Mouse (Mus musculus) limb, embryonic 10.5 days (tissue): ENCODE measurements around the gene Snrpd2. TPM values are rescaled to one million over a fixed set of nuclear protein-coding genes. Genes with fewer than 3 reads are reported as not detected.
"Not testable (repeated sequence)": the region's sequence is repeated elsewhere in the genome, so short reads cannot be mapped to it uniquely, and the experiment has no call there.

Experiments used
- DNase-seq: peaks from one replicate; pipeline ENCODE4 v3.0.0-alpha.2; 2017; ENCODE audit warnings: low spot score
- H3K27ac ChIP-seq: fragments of 300-500 bp; sonication (generic); 2 replicates; pipeline ENCODE4 v1.5.1; 2016; ENCODE audit warnings: mild to moderate bottlenecking
- H3K27me3 ChIP-seq: fragments of 300-500 bp; sonication (generic); 2 replicates; pipeline ENCODE4 v1.6.1; 2016; ENCODE audit warnings: low read depth, mild to moderate bottlenecking; ENCODE audit not compliant: poor library complexity, severe bottlenecking
- H3K36me3 ChIP-seq: fragments of 300-500 bp; sonication (generic); 2 replicates; pipeline ENCODE4 v1.6.1; 2016; ENCODE audit warnings: mild to moderate bottlenecking, moderate library complexity
- H3K4me1 ChIP-seq: fragments of 300-500 bp; sonication (generic); 2 replicates; pipeline ENCODE4 v1.6.1; 2016
- H3K4me3 ChIP-seq: fragments of 300-500 bp; sonication (generic); 2 replicates; pipeline ENCODE4 v1.5.1; 2016; ENCODE audit warnings: mild to moderate bottlenecking, moderate library complexity
- H3K9me3 ChIP-seq: fragments of 300-500 bp; sonication (generic); replicated peaks from 2 replicates; pipeline ENCODE4 v1.6.1; 2016; ENCODE audit warnings: mild to moderate bottlenecking
- WGBS: fragments of 180-500 bp; shearing (Covaris S2); methylation state at CpG from one replicate; pipeline ENCODE4 v1.1.7; 2016; 5-methylcytosine and 5-hydroxymethylcytosine counted together
- polyA plus RNA-seq: library from polyadenylated mRNA; unstranded; fragments of >200 nt; fragmentation: Nextera tagmentation; extraction: Ambion mirVana; gene quantifications from 2 replicates; pipeline ENCODE4 v1.2.1, GENCODE M21; 2016

Gene Snrpd2
- polyA plus RNA-seq, 1 experiment from 2014 or later = 176 TPM

DNA sequence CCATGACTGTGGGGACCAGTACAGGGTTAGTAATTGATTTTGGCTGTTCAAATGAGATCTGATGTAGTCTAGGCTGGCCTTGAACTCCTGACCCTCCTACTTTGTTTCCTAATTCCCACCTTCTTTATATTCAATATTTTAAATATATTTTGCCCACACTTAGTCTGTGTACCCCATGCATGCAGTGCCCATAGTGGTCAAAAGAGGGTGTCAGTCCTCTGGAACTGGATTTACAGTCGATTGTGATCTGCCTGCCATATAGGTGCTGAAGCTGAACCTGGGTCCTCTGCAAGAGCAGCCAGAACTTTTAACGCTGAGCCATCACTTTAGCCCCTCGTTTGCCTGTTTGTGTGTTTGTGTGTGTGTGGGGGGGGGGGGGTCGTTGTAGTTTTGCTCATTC, 18.9 kb upstream of the Snrpd2 start:
- H3K27me3 ChIP-seq = no peaks in the 10 kb centered on the region
- peaks cover 49% of the 10 kb centered on the region for H3K36me3 ChIP-seq
- peak overlapping the region; percentile 88 for H3K27ac ChIP-seq
- no peak for DNase-seq
- WGBS = 27% methylated on average over 4 of the region's 4 CpGs
- no peaks in the 10 kb centered on the region for H3K9me3 ChIP-seq
- H3K4me3 ChIP-seq = peak overlapping the region; percentile 55
- H3K4me1 ChIP-seq = peaks cover 14% of the 10 kb centered on the region

DNA sequence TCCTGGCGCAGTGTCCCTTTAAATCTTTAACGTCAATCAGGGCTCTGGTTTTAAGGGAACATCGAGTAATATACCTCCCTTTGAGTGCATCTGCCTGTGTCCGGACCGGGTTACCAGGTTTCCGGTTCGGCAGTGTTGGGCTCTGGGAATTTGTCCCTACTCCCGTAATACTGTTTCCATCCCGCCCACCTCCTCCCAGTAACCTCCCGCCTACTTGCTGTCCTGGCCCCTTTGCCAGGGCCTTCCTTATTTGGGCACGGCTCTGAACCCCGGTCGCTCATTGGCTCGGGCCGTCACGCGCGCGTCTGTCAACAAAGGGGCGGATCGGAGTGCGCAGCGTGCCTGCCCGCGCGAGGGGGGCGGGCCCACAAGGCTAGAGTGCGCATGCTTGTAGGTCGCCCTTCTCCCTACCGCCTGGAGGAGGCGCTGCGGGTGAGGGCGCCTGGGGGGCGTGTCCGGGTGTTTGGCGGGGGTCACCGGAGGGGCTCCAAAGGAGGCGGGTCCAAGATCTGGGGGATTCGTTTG, 18.1 kb upstream of the Snrpd2 start:
- H3K36me3 ChIP-seq = peaks cover 50% of the 10 kb centered on the region
- H3K9me3 ChIP-seq = no peaks in the 10 kb centered on the region
- WGBS = under 1% methylated on average over 39 of the region's 39 CpGs
- peak; percentile 97 for DNase-seq
- H3K4me1 ChIP-seq = peaks cover 14% of the 10 kb centered on the region
- peak overlapping the region; percentile 88 for H3K27ac ChIP-seq
- peak overlapping the region; percentile 55 for H3K4me3 ChIP-seq
- no peaks in the 10 kb centered on the region for H3K27me3 ChIP-seq

DNA sequence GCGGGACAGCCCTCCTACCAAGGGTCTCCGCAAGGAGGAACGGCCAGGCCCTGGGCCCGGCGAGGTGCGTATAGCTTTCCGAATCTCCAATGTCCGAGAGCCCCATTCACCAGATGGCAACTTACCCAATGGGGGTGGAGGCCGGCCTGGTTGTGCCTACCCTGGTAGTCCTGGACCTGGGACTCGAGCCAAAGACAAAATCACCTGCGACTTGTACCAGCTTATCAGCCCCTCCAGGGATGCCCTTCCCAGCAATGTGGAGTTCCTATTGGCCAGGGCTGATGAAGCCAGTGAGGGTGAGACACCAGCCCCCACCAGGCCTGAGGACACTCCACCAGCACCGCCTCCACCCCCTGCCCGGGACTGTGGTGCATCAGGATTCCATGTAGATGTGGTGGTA, 13.4 kb upstream of the Snrpd2 start:
- H3K36me3 ChIP-seq = peaks cover 70% of the 10 kb centered on the region
- WGBS = 94% methylated on average over 13 of the region's 13 CpGs
- no peak for DNase-seq

DNA sequence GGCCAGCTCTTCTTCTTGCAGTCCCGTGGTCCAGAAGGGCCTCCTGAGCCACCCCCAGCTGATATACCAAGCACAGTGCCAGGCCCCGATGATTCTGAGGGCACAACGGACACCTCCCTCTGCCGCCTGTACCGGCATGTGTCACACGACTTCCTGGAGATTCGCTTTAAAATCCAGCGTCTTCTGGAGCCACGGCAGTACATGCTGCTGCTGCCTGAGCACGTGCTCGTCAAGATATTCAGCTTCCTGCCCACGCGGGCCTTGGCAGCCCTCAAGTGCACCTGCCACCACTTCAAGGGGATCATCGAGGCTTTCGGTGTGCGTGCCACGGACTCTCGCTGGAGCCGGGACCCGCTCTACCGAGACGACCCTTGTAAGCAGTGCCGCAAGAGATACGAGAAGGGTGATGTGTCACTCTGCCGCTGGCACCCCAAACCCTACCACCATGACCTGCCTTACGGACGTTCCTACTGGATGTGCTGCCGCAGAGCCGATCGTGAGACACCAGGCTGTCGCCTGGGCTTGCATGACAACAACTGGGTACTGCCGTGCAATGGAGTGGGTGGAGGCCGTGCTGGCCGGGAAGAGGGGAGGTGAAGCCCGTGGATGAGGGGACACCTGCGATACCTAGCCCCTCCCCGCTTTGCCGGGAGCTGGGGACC, 12.7 kb upstream of the Snrpd2 start:
- 92% methylated on average over 38 of the region's 38 CpGs for WGBS
- Histone ChIP-seq H3K4me3 (no peak overlapping the region), H3K27ac (no peak overlapping the region), H3K27me3 (no peaks in the 10 kb centered on the region), H3K36me3 (peaks cover 73% of the 10 kb centered on the region), H3K9me3 (no peaks in the 10 kb centered on the region), H3K4me1 (peaks cover 2% of the 10 kb centered on the region)
- no peak for DNase-seq

More for the DNA sequence above, 13.4 kb upstream of the Snrpd2 start:
- H3K27ac ChIP-seq = no peak overlapping the region
- H3K9me3 ChIP-seq = no peaks in the 10 kb centered on the region
- H3K27me3 ChIP-seq = no peaks in the 10 kb centered on the region
- no peak overlapping the region for H3K4me3 ChIP-seq
- peaks cover 7% of the 10 kb centered on the region for H3K4me1 ChIP-seq

DNA sequence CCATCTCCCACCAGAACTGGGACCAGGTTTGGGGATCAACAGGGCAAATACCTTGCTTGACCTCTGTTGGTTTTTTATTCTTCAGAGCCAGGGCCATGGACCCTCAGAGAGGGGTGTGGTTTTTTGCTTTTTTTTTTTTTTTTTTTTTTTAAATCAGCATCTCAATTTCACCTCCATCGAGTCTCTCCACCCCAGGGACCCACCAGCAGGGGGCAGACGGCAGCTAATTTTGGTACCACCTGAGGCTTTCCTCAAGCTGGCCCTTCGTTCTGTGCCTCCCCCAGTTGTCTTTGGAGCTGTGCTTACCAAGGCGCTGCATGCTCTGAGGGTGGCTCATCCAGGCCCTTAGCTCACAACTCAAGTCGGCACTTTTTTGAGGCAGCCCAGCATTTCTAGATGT, 12.1 kb upstream of the Snrpd2 start:
- Histone ChIP-seq H3K4me1 (no peaks in the 10 kb centered on the region), H3K27ac (no peak overlapping the region), H3K27me3 (no peaks in the 10 kb centered on the region), H3K9me3 (no peaks in the 10 kb centered on the region), H3K36me3 (peaks cover 77% of the 10 kb centered on the region), H3K4me3 (no peak overlapping the region)
- WGBS = 62% methylated on average over 5 of the region's 5 CpGs
- DNase-seq = peak; percentile 65

DNA sequence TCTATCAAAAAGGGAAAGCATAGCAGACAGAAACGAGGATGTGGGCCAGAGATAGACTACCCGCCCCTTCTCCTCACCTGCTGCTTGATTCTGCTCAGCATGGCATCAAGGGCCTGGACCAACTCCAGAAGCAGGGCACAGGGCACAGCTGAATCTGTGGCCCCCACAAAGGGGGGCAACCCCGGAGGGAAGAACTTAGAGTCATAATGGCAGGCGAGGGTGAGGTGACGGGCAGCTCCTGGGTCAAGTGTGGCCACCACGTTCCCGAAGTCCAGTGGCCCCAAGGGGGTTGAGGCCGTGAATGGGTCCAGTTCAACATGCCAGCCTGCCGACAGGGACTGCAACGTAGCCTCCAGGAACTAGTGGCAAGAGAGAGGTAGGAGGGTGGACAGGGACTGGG, 2.7 kb upstream of the Snrpd2 start:
- no peaks in the 10 kb centered on the region for H3K27me3 ChIP-seq
- H3K4me3 ChIP-seq = no peak overlapping the region
- peaks cover 26% of the 10 kb centered on the region for H3K4me1 ChIP-seq
- 86% methylated on average over 10 of the region's 10 CpGs for WGBS
- H3K36me3 ChIP-seq = peaks cover 30% of the 10 kb centered on the region
- no peak for DNase-seq
- no peak overlapping the region for H3K27ac ChIP-seq
- no peaks in the 10 kb centered on the region for H3K9me3 ChIP-seq

DNA sequence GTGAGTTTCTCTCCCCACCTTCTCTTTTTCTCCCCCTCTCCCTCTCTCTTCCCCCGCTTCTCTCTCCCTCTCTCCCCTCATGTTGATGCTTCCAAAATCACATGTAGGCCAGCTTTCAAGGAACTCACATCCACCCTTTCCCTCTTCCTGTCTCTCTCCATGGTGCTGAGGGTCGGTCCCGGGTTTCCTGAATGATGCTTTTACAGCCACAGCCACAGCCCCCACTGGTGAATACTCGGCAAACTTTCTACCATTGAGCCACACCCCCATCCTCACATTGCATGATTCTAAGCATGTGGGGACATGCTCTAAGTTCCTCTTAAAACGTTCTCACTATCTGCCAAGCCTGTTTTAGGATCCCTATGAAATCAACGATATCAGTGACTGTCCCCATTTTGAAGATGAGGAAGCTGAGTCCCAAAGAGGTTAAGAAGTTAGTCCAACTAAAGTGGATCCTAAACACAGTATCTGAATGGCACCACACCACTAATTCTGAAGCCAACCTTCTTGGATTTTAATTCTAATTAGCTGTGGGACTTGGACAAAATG, 2.0 kb upstream of the Snrpd2 start:
- no peak for DNase-seq
- H3K4me3 ChIP-seq = peak overlapping the region; percentile 69; the same call in 1 of the 2 replicates

DNA sequence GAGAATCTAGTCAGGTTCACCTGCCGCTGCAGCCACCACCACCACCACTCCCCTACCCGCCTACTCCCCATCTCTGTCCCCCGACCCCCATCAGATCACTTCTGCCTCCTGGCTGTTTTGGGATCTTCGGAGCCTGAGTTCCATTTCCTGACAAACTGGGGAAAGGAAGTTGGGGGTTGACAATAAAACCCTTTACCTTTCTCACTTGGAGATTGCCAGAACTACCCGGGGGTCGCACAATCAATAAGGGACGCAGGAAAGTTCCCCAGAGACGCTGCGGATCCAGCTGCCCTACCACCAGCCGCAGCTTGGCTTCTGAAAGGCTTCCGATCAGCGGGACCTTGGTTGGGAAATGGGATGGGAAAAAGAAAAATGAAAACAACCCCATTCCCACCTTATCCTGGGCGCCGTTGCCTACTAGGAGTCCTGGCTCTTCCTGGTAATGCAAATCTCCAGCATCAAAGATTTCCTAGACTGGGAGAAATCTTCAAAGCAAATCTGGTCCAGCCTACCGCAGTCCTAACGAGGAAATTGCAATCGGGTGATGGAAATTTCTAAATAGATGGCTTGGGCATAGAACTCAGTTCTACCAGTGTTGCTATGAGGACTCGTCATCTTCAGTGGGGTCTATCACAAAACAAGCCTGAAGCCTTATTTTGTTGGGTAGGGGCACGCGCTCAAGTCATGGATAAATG, 1.2 kb upstream of the Snrpd2 start:
- Histone ChIP-seq H3K9me3 (no peaks in the 10 kb centered on the region), H3K4me1 (peaks cover 26% of the 10 kb centered on the region), H3K36me3 (peaks cover 37% of the 10 kb centered on the region), H3K27me3 (no peaks in the 10 kb centered on the region), H3K27ac (peak overlapping the region; percentile 85), H3K4me3 (peak overlapping the region; percentile 69)
- 14% methylated on average over 20 of the region's 20 CpGs for WGBS
- no peak for DNase-seq

More for the DNA sequence above, 2.0 kb upstream of the Snrpd2 start:
- WGBS = 50% methylated on average over 6 of the region's 6 CpGs
- Histone ChIP-seq H3K4me1 (peaks cover 26% of the 10 kb centered on the region), H3K27me3 (no peaks in the 10 kb centered on the region), H3K9me3 (no peaks in the 10 kb centered on the region), H3K36me3 (peaks cover 31% of the 10 kb centered on the region), H3K27ac (no peak overlapping the region)

DNA sequence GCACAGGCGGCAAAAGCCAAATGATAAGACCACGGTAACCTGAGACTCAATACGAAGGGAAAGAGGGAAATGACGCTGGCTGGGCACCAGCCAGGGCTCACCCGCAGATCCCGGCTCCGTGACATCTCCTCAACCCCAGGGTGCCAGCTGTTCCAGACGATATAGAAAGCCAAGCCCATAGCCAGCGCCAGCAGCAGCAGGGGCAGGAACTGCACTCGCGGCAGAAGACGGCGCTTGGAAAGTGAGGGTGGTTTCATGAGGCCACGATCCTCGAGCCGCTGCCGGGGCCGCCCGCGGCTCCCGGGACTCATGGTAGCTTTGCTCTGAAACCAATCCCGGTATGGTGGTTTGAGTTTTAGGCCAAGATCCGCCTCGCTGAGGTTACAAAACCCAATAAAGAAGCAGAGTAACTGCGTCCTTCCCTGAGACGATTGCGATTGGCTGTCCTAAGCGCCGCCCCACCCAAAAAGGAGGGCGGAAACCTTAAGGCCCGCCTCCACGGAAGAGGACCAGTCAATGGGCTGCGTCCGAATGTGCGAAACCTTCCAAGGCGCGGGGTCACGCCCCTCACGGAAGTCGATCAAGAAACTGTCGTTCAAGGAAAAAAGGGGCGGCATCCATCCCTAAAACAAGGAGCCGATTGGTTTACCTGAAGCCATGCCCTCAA, 514 bp upstream of the Snrpd2 start, which contains the start of gene Qpctl:
Gene Qpctl, minus strand, starts transcription at position 417 of the 667 bp plus-strand sequence.
- Histone ChIP-seq H3K9me3 (no peaks in the 10 kb centered on the region), H3K4me1 (peaks cover 26% of the 10 kb centered on the region), H3K4me3 (peak within 1 kb of the TSS; percentile 69), H3K27ac (peak within 1 kb of the TSS; percentile 85), H3K36me3 (peaks cover 44% of the 10 kb centered on the region), H3K27me3 (no peaks in the 10 kb centered on the region)
- peak; percentile 90 for DNase-seq
- under 1% methylated on average over 43 of the region's 43 CpGs for WGBS

DNA sequence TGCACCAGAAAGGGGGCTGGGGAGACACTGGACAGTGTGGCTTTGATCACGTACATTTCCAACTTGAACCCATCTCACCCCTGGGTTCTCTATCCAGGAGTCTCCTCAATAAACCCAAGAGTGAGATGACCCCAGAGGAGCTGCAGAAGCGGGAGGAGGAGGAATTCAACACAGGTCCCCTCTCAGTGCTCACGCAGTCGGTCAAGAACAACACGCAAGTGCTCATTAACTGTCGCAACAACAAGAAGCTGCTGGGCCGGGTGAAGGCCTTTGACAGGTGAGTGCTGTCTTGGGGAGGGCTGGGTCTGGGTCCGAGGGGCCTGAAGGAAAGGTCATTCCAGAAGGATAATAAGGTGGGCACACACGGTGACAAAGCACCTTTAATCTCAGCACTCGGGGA, 1.6 kb downstream of the Snrpd2 start:
- 93% methylated on average over 10 of the region's 10 CpGs for WGBS
- H3K4me3 ChIP-seq = peak overlapping the region; percentile 69
- peaks cover 54% of the 10 kb centered on the region for H3K36me3 ChIP-seq

DNA sequence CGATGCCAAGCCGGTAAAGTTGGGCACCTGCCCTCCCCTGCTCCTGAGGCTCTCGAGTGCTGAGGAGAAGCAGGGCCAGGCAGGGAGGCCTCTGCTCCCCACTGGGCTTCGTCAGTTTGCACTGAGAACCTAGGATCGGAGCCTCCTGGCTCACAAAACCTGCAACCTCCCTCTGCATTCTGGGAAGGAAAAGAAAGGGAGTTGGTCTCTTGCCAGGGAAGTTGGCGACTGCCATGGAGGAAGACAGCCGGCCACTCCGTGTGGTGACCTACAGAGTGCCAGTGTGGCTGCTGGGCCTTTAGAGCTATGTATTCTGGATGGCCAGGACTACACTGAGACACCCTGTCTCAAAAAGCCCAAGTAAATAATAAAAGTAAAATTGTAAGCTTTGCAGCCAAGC, 5.3 kb downstream of the Snrpd2 start:
- 88% methylated on average over 8 of the region's 8 CpGs for WGBS
- no peak for DNase-seq
- no peak overlapping the region for H3K27ac ChIP-seq
- H3K27me3 ChIP-seq = peaks cover 23% of the 10 kb centered on the region
- peaks cover 30% of the 10 kb centered on the region for H3K4me1 ChIP-seq
- peaks cover 49% of the 10 kb centered on the region for H3K36me3 ChIP-seq
- H3K4me3 ChIP-seq = no peak overlapping the region
- H3K9me3 ChIP-seq = no peaks in the 10 kb centered on the region

More for the DNA sequence above, 1.6 kb downstream of the Snrpd2 start:
- H3K27ac ChIP-seq, H3K27me3 ChIP-seq, H3K9me3 ChIP-seq, DNase-seq: not testable (repeated sequence)
- peaks cover 29% of the 10 kb centered on the region for H3K4me1 ChIP-seq

DNA sequence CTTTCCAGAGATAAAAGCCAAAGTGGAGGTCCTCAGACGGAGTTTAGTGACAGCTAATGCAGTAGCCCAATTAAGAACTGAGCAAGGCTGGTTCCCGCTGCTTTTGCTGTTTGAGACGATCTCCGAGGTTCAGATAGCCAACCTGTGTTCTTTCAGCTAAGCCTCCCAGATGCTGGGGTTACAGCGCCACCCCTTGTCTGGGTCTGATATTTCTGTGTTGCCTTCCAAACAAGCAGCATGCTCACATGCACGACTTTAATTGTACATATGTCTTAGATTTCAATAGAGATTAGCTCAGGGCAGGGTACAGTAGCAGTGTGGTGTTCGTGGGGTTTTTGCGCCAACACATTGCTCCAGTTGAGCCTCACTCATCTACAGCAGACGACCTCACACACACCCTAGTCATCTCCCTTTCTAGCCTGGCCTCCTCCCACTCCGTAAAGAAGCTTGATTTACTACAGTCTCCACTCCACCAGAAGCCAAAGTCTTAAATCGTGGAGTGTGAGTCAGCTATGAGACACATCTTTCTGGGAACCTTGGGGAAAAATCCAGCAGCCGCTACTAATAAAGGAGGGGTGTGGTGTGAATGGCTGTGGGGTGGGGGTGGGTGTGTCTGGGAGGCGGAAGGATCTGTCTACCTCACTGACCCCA, 6.4 kb downstream of the Snrpd2 start:
- 54% methylated on average over 13 of the region's 13 CpGs for WGBS

More for the DNA sequence above, 6.4 kb downstream of the Snrpd2 start:
- Histone ChIP-seq H3K36me3 (peaks cover 49% of the 10 kb centered on the region), H3K27me3 (peaks cover 35% of the 10 kb centered on the region), H3K9me3 (no peaks in the 10 kb centered on the region), H3K27ac (no peak overlapping the region), H3K4me3 (no peak overlapping the region), H3K4me1 (peaks cover 31% of the 10 kb centered on the region)
- no peak for DNase-seq
